Mouse (Mus musculus) midbrain, embryonic 10.5 days (tissue): ENCODE data around the gene Slf2. TPM values are rescaled to one million over a fixed set of nuclear protein-coding genes. Genes with fewer than 3 reads are reported as not detected.

Source experiments
- DNase-seq: peaks from one replicate; pipeline ENCODE4 v3.0.0-alpha.2; 2017; ENCODE audit warnings: low spot score
- H3K27ac ChIP-seq: fragments of 300-500 bp; sonication (generic); replicated peaks from 2 replicates; pipeline ENCODE4 v1.5.1; 2016; ENCODE audit warnings: mild to moderate bottlenecking
- H3K27me3 ChIP-seq: fragments of 300-500 bp; sonication (generic); 2 replicates; pipeline ENCODE4 v1.6.1; 2016; ENCODE audit warnings: low read depth, mild to moderate bottlenecking; ENCODE audit not compliant: poor library complexity, severe bottlenecking
- H3K36me3 ChIP-seq: fragments of 300-500 bp; sonication (generic); 2 replicates; pipeline ENCODE4 v1.6.1; 2016; ENCODE audit warnings: mild to moderate bottlenecking, moderate library complexity
- H3K4me1 ChIP-seq: fragments of 300-500 bp; sonication (generic); 2 replicates; pipeline ENCODE4 v1.6.1; 2016
- H3K4me3 ChIP-seq: fragments of 300-500 bp; sonication (generic); 2 replicates; pipeline ENCODE4 v1.5.1; 2016; ENCODE audit warnings: mild to moderate bottlenecking, moderate library complexity
- H3K9me3 ChIP-seq: fragments of 300-500 bp; sonication (generic); replicated peaks from 2 replicates; pipeline ENCODE4 v1.6.1; 2016; ENCODE audit warnings: mild to moderate bottlenecking
- WGBS: fragments of 180-500 bp; shearing (Covaris S2); methylation state at CpG from one replicate; pipeline ENCODE4 v1.1.7; 2016; 5-methylcytosine and 5-hydroxymethylcytosine counted together
- polyA plus RNA-seq: library from polyadenylated mRNA; unstranded; fragments of >200 nt; fragmentation: Nextera tagmentation; extraction: Ambion mirVana; gene quantifications from 2 replicates; pipeline ENCODE4 v1.2.1, GENCODE M21; 2016

The Slf2 gene
- polyA plus RNA-seq, 1 experiment from 2014 or later: 37.2 TPM

DNA sequence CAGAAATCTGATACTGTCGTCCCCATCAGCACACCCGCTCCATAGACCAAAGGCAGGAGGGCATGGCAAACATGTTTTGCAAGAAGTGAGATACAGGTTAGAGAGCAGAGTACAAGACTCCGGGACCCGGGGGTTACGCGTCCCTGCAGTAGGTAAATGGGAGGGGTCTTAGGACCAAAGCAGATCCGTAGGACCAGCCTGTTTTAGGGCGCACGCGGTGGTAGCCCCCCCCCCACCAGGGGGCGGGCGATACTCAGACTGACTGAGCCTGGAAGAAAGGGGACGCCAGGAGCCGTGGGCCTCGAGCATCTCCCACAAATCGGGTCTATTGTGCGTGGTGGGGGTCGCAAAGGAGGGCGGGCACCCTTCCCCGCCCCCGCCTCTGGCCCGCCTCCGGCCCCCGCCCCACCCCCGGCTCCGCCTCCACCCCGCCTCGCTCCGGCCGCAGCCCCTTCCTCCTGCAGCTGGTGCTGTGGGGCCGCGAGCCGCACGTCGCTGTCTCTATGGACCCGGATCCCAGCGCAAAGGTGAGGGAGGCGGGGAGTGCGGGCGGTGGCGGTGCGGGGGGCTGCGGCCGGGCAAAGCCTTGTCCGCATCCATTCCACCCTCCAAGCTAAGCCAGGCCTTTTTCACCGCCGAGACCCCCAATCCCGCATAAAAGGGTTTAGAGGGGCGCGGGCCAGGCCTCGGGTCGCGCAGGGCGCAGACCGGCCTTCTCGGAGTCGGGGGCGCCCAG, 58.0 kb downstream of the Slf2 start, which contains the start of gene Sema4g:
Gene Sema4g (plus strand): TSS at position 271 of the 736 bp plus-strand sequence.
- Histone ChIP-seq H3K27me3 (peaks cover 40% of the 10 kb centered on the region), H3K4me3 (peak within 1 kb of the TSS; percentile 81), H3K4me1 (peaks cover 50% of the 10 kb centered on the region), H3K36me3 (peaks cover 11% of the 10 kb centered on the region; the same call in 1 of the 2 replicates), H3K9me3 (no peaks in the 10 kb centered on the region), H3K27ac (peak within 1 kb of the TSS; percentile 89)
- WGBS: under 1% methylated on average over 57 of the region's 58 CpGs
- peak; percentile 68 for DNase-seq

DNA sequence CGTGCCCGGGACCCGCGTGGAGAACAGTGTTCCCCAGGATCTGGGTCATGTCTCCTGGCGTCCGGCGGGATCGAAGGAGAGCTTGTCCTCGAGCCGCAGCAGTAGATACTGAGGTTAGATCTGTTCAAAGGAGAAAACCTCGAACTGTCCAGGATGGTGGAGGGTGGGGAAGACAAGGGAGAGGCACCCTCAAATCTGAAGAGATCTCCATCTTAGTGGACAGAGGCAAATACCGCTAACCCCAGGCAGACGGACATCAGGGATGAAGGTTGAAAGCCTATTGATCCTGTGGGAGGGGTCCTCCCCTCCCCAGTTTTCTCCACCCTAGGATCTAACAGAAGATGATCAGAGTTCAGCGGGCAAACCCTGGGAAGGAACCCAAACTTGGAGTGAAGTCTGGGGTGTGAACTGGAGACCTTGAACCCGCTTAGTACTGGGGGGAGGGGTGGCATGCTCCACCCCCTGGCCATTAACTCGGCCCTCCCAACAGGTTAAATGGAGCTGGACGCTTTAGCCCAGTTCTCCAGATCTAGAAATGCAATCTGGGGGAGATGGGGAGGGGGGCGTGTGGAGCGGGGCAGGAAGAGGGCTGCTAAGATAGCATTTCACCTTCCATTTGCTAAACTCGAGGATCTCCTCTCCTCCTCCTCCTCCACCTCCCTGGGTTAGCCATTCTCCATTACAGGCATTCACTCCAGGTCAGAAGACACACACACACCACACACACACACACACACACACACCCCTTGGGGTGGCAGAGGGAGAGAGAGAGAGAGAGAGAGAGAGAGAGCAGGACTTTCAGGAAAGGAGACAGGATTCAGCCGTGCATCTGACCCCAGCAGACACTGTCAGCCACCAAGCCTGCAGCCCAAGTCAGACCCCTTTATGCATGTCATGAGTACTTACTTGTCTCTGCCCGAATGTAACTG, 58.9 kb downstream of the Slf2 start:
- peak overlapping the region; percentile 89 for H3K27ac ChIP-seq
- peaks cover 40% of the 10 kb centered on the region for H3K27me3 ChIP-seq
- WGBS: 10% methylated on average over 22 of the region's 22 CpGs
- peaks cover 50% of the 10 kb centered on the region for H3K4me1 ChIP-seq
- no peaks in the 10 kb centered on the region for H3K9me3 ChIP-seq
- no peak for DNase-seq
- peak overlapping the region; percentile 81 for H3K4me3 ChIP-seq
- peaks cover 11% of the 10 kb centered on the region; the same call in 1 of the 2 replicates for H3K36me3 ChIP-seq

DNA sequence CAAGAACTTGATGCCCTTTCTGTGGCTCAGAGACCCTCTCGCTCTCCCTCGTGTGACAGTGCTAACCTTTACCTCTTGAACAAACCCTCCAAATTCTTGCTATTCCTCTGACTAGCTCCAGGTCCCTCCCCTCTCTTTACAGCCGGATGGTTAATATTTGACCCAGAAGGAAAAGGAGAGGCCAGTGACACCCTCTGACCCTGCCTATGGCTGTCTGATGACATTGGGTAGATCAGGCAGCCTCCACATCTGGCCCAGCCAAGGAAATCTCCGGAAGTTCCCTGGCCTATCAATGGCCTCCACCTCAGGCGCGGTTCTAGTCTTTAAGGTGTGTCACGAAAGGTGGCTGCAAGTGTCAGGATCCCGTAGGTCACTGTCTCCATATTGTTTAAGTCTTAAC, 60.1 kb downstream of the Slf2 start:
- Histone ChIP-seq H3K4me1 (peaks cover 50% of the 10 kb centered on the region), H3K9me3 (no peaks in the 10 kb centered on the region), H3K36me3 (peaks cover 13% of the 10 kb centered on the region), H3K4me3 (no peak overlapping the region), H3K27ac (no peak overlapping the region), H3K27me3 (peaks cover 40% of the 10 kb centered on the region)
- WGBS: 84% methylated on average over 8 of the region's 8 CpGs
- DNase-seq: no peak

DNA sequence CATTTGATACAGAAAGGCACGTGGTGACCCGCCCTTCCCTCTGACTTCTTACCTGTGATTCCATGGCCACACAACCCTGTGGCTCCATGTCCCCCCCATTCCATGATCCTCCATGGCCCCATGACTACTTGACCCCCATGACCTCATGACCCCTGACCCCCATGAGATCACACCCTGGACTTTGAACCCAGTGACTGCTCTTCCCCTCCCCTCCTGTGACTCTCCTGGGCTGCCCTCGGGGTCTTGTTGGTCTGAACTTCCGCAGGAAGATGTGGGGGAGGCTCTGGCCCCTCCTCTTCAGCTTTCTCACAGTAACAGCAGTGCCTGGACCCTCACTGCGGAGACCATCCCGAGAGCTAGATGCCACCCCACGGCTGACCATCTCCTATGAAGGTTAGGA, 61.3 kb downstream of the Slf2 start:
- peaks cover 25% of the 10 kb centered on the region for H3K36me3 ChIP-seq
- peaks cover 32% of the 10 kb centered on the region for H3K27me3 ChIP-seq
- H3K9me3 ChIP-seq: no peaks in the 10 kb centered on the region
- H3K4me3 ChIP-seq: no peak overlapping the region
- H3K27ac ChIP-seq: no peak overlapping the region
- 68% methylated on average over 7 of the region's 7 CpGs for WGBS
- DNase-seq: no peak
- peaks cover 50% of the 10 kb centered on the region for H3K4me1 ChIP-seq

DNA sequence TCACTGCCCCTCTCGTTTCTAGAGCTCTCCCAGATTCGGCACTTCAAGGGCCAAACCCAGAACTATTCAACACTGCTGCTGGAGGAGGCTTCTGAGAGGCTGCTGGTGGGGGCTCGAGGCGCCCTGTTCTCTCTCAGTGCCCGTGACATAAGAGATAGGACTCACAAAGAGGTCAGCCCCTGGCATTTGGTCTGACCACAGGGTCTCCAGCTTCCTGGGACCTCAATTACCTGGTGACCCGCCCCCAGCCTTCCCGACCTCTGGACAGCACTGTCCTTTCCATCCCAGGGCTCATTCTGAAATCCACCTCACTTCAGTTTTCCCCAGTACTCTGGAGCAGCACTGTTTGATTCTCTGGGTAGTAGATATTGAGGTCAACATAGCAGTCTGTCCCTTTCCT, 61.8 kb downstream of the Slf2 start:
- Histone ChIP-seq H3K4me1 (peaks cover 49% of the 10 kb centered on the region), H3K4me3 (no peak overlapping the region), H3K27ac (no peak overlapping the region), H3K9me3 (no peaks in the 10 kb centered on the region), H3K36me3 (peaks cover 30% of the 10 kb centered on the region), H3K27me3 (peaks cover 27% of the 10 kb centered on the region)
- WGBS: 68% methylated on average over 7 of the region's 7 CpGs
- DNase-seq: no peak

DNA sequence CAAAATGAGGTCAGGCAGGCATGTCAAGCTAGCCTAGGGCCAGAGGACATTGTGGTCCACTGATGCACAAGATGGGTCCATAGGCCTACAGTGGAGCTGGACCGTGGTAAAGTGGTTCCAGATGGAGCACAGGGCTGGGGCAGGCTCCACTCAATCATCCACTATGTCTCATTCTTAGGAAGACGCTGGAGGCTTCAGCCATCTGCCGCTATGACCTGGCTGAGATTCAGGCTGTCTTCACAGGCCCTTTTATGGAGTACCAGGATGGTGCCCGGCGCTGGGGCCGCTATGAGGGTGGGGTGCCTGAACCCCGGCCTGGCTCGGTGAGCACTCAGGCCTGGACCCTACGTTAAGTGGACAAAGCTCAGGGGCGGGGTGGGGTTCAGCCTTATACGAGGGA, 66.8 kb downstream of the Slf2 start:
- whole genome bisulfite sequencing: 92% methylated on average over 11 of the region's 11 CpGs
- no peak for DNase-seq
- peaks cover 11% of the 10 kb centered on the region; the same call in 1 of the 2 replicates for H3K4me1 ChIP-seq

DNA sequence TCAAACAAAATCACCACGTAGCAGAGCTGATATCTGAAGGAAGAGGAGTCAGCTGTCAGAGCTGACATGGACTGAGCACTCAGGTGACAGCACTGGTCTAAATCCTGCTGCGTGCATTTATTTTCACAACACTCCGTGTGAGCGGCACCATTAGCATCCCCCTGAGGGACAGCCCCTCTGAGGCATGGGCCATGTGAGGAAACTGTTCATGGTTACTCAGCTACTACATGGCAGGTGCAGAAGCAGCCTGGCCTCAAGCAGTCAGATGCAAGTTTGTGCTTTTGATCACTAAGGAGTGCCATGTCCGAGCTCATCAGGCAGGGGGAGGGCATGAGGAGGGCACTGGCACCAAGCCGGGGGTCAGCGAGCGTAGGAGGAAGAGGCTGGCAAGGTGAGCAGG, 68.7 kb downstream of the Slf2 start:
- no peak overlapping the region for H3K27ac ChIP-seq
- peaks cover 11% of the 10 kb centered on the region; the same call in 1 of the 2 replicates for H3K4me1 ChIP-seq
- DNase-seq: no peak
- WGBS: 88% methylated on average over 8 of the region's 8 CpGs
- no peaks in the 10 kb centered on the region for H3K27me3 ChIP-seq
- H3K36me3 ChIP-seq: peaks cover 85% of the 10 kb centered on the region
- H3K9me3 ChIP-seq: no peaks in the 10 kb centered on the region
- no peak overlapping the region for H3K4me3 ChIP-seq

More for the DNA sequence above, 66.8 kb downstream of the Slf2 start:
- H3K27me3 ChIP-seq: no peaks in the 10 kb centered on the region
- H3K27ac ChIP-seq: no peak overlapping the region
- peaks cover 71% of the 10 kb centered on the region for H3K36me3 ChIP-seq
- H3K4me3 ChIP-seq: no peak overlapping the region
- no peaks in the 10 kb centered on the region for H3K9me3 ChIP-seq

DNA sequence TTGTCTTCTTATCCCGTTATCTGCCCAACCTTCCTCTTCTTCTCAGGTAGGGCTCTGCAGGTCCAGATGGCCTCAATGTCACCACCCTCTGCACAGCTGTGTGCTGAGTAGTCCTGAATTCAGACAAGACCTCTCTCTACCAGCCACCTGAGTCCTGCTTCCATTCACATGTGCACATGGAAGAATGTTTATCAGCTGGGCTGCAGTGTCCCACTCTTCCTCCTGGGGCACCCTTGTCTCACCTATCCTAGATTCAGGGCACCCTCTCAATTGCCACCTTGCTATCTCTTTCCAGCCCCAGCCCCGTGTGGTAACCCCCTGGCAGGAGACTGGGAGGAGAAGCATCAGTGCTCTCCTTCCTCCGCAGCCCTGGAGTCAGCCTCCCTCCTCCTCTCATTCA, 71.3 kb downstream of the Slf2 start:
- 70% methylated on average over 3 of the region's 3 CpGs for WGBS
- Histone ChIP-seq H3K9me3 (no peaks in the 10 kb centered on the region), H3K27me3 (no peaks in the 10 kb centered on the region), H3K36me3 (peaks cover 75% of the 10 kb centered on the region), H3K4me3 (no peak overlapping the region), H3K4me1 (peaks cover 27% of the 10 kb centered on the region), H3K27ac (no peak overlapping the region)
- no peak for DNase-seq

DNA sequence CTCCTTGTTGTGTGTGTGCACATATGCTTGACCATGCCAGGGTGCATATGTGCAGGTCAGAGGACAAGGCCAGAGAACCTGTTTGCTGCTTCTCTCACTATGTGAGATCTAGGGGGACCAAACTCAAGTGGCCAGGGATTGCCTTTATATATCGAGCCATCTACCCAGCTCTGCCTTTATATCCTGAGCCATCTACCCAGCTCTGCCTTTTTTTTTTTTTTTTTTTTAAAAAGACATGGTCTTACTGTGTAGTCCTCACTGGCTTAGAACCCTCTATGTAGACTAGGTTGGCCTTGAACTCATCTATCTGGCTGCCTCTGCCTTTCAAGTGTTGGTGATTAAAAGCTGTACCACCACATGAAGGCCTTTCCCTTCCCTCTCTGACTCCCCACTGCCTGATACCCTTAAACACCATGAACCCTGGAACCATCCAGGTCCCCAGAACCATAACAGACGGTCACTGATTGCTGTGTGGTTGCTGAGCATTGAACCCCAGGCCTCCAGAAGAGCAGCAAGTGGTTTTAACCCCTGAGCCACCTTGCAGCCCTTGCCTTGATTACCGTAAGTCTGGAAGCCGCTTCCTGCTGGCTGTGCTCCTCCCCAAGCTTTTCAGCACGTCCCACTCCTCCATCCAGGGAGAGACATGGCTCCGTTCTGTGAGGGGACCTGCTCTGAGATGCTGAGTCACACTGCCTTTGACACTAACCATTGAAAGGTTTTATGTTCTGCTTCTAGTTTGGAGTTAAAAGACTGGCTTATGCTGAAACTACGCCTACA, 73.0 kb downstream of the Slf2 start:
- peaks cover 38% of the 10 kb centered on the region for H3K4me1 ChIP-seq
- no peak overlapping the region for H3K27ac ChIP-seq
- no peak for DNase-seq
- H3K4me3 ChIP-seq: no peak overlapping the region
- H3K36me3 ChIP-seq: peaks cover 74% of the 10 kb centered on the region
- H3K27me3 ChIP-seq: no peaks in the 10 kb centered on the region
- 89% methylated on average over 7 of the region's 7 CpGs for WGBS
- H3K9me3 ChIP-seq: no peaks in the 10 kb centered on the region

DNA sequence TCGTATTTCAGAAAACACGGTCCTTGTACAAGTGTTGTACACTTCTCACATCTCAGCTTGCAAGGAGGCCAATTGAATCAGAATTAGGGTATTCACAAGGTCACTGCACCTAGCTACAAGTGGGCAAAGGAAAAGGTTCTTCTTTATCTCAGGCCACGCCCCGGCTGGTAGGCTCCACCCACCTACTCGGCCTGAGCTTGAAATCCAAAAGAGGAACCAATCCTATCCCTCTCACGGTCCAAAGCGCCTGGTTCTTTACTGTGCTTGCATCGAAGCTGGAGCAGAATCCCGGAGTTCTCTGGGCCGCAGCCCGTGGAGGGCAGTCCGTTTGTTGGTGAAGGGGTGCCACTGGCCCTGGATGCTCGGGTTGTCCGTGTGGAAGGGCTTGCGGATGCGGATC, 74.5 kb downstream of the Slf2 start, which contains the start of gene Twnk:
Gene Twnk (plus strand): TSS at position 220 of the 400 bp plus-strand sequence.
- peaks cover 41% of the 10 kb centered on the region for H3K4me1 ChIP-seq
- H3K27me3 ChIP-seq: no peaks in the 10 kb centered on the region
- WGBS: 12% methylated on average over 16 of the region's 16 CpGs
- DNase-seq: no peak
- H3K27ac ChIP-seq: peak within 1 kb of the TSS; percentile 86
- H3K9me3 ChIP-seq: no peaks in the 10 kb centered on the region
- peaks cover 74% of the 10 kb centered on the region for H3K36me3 ChIP-seq
- peak within 1 kb of the TSS; percentile 78 for H3K4me3 ChIP-seq

DNA sequence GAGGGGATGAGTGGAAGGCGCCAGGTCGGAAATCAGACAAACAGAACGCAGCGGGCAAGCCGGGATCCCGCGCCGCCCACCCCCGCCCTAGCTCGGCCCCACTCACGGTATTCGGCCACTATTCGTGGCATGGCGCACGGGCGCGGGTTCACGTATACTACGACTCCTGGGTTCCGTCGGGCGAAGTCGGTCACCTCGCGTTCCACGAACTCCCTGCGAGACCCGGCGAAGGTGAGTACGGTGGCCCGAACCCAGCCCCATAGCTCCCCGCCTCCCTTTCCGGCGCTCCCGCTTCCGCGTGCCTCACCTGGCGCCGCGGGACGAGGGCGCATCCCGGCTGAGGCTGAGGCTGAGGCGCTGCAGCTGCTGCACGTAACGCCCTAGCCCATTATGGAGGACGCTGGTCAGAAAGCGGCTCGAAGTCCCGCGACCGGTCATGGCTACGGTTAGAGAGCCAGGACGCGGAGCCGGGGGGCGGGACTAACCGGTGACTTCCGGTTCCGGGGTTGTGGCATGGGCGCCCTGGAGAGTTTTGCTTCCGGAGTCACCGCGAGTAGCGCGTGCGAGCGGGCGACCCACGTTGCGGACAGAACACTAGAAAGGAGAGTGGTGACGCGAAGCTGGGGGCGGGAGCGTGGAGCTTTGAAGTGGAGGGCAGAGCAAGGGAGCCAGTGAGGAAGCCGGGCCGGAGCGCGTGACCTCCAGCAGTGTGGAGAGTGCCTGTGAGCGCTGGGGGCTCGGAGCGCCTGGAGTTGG, 75.2 kb downstream of the Slf2 start, which contains the start of gene Mrpl43:
Gene Mrpl43 (minus strand): TSS at position 486 of the 756 bp plus-strand sequence.
- under 1% methylated on average over 82 of the region's 82 CpGs for WGBS

More for the DNA sequence above, 75.2 kb downstream of the Slf2 start, which contains the start of gene Mrpl43:
- Histone ChIP-seq H3K9me3 (no peaks in the 10 kb centered on the region), H3K27me3 (no peaks in the 10 kb centered on the region), H3K4me3 (peak within 1 kb of the TSS; percentile 78), H3K4me1 (peaks cover 41% of the 10 kb centered on the region), H3K27ac (peak within 1 kb of the TSS; percentile 86), H3K36me3 (peaks cover 74% of the 10 kb centered on the region)
- peak; percentile 95 for DNase-seq
